Mouse (Mus musculus): ENCODE measurements around the gene Nxn.

- TF ChIP-seq CTCF (IDR thresholded peaks at IDR 0.05; ENCODE audit: low read depth, low read length), result no peak
- TF ChIP-seq POLR2A (IDR thresholded peaks at IDR 0.05; ENCODE audit: borderline replicate concordance, low read depth, low read length), result no peak
Measured at GRCm38 (mm10) chr11:76358628-76359320, 40.2 kb downstream of the Nxn start.
